Mouse (Mus musculus): ENCODE results near the gene Erc1. TPM values are rescaled to one million over a fixed set of nuclear protein-coding genes. Genes with fewer than 3 reads are reported as not detected.
"Not testable (repeated sequence)": the region's sequence is repeated elsewhere in the genome, so short reads cannot be mapped to it uniquely, and the experiment has no call there.

The Erc1 gene
- polyA plus RNA-seq, 1 experiment = 4.7 TPM

DNA sequence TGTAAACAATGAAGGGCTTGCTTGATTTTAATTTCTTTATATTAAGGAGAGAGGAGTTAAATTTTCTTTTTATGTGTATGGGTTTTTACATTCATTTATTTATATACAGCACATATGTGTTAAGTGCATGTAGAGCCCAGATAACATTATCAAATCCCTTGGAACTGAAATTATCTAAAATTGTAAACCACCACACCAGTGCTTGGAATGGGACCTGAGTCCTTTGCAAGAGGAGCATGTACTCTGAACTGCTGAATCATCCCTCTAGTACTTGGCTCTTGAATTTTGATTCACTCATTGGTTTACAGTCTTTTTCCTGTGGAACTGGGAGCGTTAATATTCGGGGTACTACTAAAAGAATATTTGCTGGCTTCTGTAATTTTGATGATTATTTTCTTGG, 116.8 kb downstream of the Erc1 start:
- DNase-seq (ENCODE audit: low read depth, low spot score) = no peak
- whole genome bisulfite sequencing = 87% methylated on average over 2 of the region's 2 CpGs

DNA sequence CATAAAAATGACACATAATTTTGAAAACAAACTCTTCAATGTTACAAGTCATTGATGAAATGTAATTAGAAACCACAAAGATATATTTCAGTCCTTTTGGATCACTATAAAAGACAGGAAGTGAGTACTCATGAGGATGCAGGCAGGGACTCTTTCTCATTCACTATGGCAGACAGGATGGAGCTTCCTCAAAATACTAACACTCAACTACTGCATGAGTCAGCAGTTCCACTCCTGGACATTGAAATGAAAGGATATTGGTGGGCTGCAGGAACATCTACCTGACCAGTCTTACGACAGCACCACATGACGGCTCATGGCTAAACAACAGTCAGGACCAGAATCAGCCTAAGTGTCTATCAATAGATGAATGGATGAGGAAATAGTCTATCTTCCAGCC, 132.7 kb downstream of the Erc1 start:
- no peak for DNase-seq (ENCODE audit: low read depth, low spot score)
- WGBS = 94% methylated on average over 2 of the region's 2 CpGs

GRCm38 (mm10) chr6:119713961-119714360, 134.0 kb downstream of the Erc1 start:
- no peak for DNase-seq (ENCODE audit: low read depth, low spot score)
- 65% methylated on average over 2 of the region's 2 CpGs for WGBS

GRCm38 (mm10) chr6:119712486-119712885, 135.5 kb downstream of the Erc1 start:
- WGBS = 90% methylated on average over 1 of the region's 1 CpGs

DNA sequence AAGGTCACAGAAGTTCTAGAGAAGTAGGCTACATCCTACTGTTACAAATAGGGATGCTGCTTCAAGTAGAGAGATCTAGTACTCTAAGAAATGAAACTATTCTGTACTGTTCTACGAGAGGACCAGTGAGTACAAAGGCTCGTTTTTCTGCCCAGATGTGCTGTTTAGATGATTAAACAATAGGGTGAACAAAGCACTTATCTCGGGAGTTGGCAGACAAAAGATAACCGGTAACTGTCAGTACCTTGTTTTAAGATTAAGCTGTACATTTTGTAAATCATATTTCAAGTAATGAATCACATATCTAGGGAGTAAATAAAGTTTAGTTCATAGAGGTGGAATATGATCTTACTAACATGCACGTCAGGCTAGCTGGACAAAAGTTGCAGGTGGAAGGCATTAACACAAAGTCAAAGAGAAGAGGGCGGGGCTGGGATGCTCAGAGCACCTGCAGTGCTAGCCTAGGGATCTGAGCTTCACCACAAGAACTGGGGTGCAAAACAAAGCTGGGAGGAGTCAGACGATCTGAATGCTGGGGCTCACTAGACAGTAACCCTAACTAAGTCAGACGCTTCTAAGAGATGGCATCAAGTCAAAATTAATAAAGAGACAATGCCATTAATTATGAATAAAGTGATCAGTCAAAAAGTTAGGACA, 136.2 kb downstream of the Erc1 start:
- WGBS = 67% methylated on average over 8 of the region's 8 CpGs
- no peak for DNase-seq (ENCODE audit: low read depth, low spot score)

More at GRCm38 (mm10) chr6:119712486-119712885, 135.5 kb downstream of the Erc1 start:
- DNase-seq (ENCODE audit: low read depth, low spot score) = no peak

DNA sequence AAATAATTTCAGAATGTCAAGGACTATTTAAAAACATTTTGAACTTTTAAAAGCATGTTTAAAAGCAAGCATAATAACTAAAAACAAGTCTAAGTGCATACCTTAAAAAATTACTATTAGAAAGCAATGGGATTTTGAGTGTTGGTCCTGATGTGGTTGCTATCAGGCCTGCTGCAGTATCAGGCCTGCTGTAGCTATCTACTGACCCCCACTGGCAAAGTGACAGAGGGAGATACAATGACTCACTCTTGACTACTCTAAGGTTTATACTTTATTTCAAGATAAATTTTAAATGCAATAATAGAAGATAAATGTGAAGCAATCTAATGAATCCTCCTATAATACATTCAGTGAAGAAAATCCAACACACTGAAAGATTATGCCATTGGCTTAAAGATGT, 138.4 kb downstream of the Erc1 start:
- no peak for DNase-seq (ENCODE audit: low read depth, low spot score)

DNA sequence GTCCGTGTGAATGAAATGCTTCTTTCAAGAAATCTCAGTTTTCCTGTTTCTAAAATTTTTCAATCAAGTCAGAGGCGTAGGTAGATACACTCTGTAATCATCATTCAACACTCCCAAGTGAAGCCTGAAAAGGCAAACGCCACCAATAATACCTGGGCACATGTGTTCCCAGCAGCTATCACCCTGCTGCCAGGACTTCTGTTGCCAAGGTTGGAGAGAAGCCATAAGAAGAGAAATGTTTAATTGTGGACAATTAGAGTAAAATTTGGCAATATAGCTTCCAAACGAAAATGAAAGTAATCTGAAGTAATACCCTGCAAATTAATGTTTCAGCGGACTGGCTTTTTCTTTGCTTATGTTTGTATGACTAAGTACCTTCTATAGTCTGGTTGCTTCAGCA, 140.1 kb downstream of the Erc1 start:
- WGBS = 73% methylated on average over 5 of the region's 5 CpGs
- DNase-seq (ENCODE audit: low read depth, low spot score) = no peak

DNA sequence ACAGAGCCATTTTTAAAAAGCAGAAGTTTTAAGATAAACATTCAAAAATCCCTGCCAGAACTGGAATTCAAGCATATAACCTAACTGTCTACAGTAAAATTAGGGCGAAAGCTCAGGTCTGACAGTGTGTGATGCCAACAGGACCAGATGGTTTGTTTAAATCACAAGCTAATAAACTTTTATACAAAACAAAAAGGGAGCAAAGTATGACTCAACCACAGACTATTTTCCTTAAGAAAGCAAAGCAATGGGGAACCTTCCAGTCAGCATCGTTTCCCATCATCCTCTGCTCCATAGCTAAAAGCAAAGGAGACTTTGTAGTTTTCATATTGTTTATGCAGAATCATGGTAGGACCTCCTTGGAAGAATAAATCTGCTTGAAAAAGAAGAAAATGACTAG, 143.1 kb downstream of the Erc1 start:
- DNase-seq (ENCODE audit: low read depth, low spot score) = no peak
- 79% methylated on average over 2 of the region's 2 CpGs for WGBS

DNA sequence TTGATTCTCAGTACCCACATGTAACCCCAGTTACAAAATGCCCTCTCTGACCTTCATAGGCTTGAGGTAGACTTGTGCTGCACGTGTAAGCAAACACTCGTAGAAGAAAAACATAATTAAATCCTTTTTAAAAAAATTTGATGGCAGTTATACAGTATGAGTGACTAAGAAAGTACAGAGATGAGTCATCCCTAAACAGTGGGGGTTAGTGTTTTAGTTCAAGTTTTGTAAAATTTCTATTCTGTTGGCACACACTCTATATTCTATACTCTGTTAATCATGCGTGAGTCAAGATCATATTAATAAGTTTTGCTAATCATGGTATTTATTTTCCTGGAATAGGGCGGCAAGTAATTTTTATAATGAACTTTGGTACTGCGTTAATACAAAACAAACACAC, 155.2 kb downstream of the Erc1 start:
- no peak for DNase-seq (ENCODE audit: low read depth, low spot score)
- 65% methylated on average over 5 of the region's 5 CpGs for WGBS

GRCm38 (mm10) chr6:119686470-119686869, 161.5 kb downstream of the Erc1 start:
- DNase-seq (ENCODE audit: low read depth, low spot score) = peak; percentile 53

GRCm38 (mm10) chr6:119680746-119681145, 167.2 kb downstream of the Erc1 start:
- WGBS = 85% methylated on average over 2 of the region's 2 CpGs
- DNase-seq (ENCODE audit: low read depth, low spot score) = no peak

GRCm38 (mm10) chr6:119674811-119675209, 173.2 kb downstream of the Erc1 start:
- no peak for DNase-seq (ENCODE audit: low read depth, low spot score)
- 95% methylated on average over 7 of the region's 7 CpGs for WGBS

- 85% methylated on average over 5 of the region's 5 CpGs for WGBS
- no peak for DNase-seq (ENCODE audit: low read depth, low spot score)
Measured at GRCm38 (mm10) chr6:119674201-119674810, 173.7 kb downstream of the Erc1 start.

- 13% methylated on average over 3 of the region's 3 CpGs for WGBS
- DNase-seq (ENCODE audit: low read depth, low spot score) = peak; percentile 70
Measured at GRCm38 (mm10) chr6:119669746-119670145, 178.2 kb downstream of the Erc1 start.

DNA sequence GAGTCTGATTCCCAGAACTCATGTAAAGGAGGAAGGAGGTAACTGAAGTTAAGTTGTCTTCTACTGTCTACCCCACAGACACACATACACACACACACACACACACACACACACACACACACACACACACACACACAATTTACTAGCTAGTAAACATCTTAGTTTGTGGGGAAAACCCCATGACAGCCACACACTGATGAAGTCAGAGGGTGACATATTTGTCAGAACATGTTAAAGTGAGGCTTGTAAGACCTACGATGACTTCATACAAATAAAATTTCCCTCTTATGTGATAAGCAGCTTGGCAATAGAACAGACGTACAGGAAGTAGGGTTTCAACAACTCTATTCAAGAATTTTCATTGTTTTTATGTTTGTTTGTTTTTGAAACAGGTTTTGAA, 185.0 kb downstream of the Erc1 start:
- 46% methylated on average over 2 of the region's 2 CpGs for WGBS
- DNase-seq (ENCODE audit: low read depth, low spot score) = no peak

GRCm38 (mm10) chr6:119661081-119661493, 186.9 kb downstream of the Erc1 start:
- whole genome bisulfite sequencing = 35% methylated on average over 3 of the region's 3 CpGs
- DNase-seq (ENCODE audit: low read depth, low spot score) = no peak

- DNase-seq (ENCODE audit: low read depth, low spot score) = no peak
- 76% methylated on average over 2 of the region's 2 CpGs for WGBS
Measured at GRCm38 (mm10) chr6:119658441-119658840, 189.5 kb downstream of the Erc1 start.

DNA sequence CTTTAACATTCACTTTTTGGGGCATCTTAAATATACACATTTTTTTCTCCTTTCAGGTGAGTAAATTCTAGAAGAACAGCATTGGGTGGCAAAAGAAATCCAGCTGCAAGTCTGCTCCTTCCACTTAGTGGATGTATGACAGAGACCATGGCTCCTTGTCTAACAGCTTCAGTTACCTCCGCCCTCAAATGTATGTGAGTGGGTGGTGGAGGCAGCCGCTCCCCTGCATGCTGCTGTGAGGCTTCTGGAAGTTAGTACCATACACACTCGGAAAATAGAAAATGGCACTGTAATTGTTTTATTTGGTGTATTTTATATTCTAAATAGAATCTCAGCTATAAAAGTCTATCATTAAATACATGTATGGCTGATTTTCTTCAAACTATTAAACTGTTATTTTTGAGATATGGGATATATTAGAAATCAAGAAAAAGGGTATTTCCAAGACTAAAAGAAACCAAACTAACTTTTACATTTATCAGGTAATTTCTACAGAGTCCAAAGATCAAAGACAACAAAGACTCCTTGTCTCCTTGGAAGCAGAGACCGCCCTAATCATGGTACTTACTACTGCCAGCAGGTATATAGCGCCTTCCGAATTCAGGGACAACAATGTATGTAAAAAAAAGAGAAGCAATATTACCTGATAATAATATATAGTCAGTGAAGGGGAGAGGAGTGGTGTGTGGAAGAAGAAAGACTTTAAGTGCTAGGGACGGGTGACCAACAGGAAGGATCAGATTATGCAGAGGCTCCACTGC, 190.4 kb downstream of the Erc1 start:
- WGBS = 43% methylated on average over 7 of the region's 7 CpGs
- DNase-seq (ENCODE audit: low read depth, low spot score) = no peak

- not testable (repeated sequence) for DNase-seq (ENCODE audit: low read depth, low spot score)
- 88% methylated on average over 2 of the region's 2 CpGs for WGBS
Measured at GRCm38 (mm10) chr6:119654777-119655176, 193.2 kb downstream of the Erc1 start.

DNA sequence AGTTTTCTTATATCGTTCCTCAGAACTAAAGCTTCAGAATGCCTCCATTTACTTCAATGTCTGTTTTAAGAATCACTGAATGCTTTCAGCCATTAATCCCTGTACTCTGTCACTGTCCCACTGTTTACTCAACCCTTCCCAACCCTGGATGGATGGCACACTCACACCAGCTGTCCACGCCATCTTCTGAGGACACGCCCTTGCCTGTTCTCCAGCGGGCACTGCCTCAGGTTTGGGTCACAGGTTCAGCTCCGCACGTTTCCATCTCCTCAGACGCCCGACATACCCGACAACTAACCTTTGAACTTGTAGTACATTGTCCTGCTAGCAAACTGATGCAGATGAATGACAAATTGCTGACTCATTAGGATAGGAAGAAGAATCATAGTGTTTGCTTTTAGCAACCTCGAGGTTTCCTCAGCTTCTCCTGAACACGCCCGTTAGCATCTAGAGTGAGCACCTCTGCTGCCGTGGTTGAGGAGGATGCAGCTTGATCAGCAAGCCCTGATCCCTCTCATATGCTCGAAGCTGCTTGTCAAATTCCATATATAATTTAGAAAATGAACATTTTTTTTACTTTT, 204.0 kb downstream of the Erc1 start:
- 39% methylated on average over 14 of the region's 14 CpGs for WGBS
- DNase-seq (ENCODE audit: low read depth, low spot score) = peak; percentile 21

All from large intestine, adult 2 months (tissue).